Mouse (Mus musculus) ES-Bruce4 (cell line): ENCODE measurements around the gene Slc22a8.

Experiments
- CTCF ChIP-seq: IDR thresholded peaks from one replicate; pipeline ENCODE4 v1.8.1; 2011; ENCODE audit warnings: low read depth, low read length
- EP300 ChIP-seq: IDR thresholded peaks from 2 replicates; pipeline ENCODE4 v1.6.1; 2011; ENCODE audit warnings: low read depth, low read length; ENCODE audit not compliant: insufficient read depth

- TF ChIP-seq EP300 = no peak
- TF ChIP-seq CTCF = no peak
Observed at GRCm38 (mm10) chr19:8597269-8597668, 6.2 kb downstream of the Slc22a8 start.
